Mouse (Mus musculus) C2C12 (cell line): Measurements from ENCODE around the gene Arhgef3. TPM values are rescaled to one million over a fixed set of nuclear protein-coding genes. Genes with fewer than 3 reads are reported as not detected.
"Not testable (repeated sequence)": the region's sequence is repeated elsewhere in the genome, so short reads cannot be mapped to it uniquely, and the experiment has no call there.

Source experiments
- H3K27me3 ChIP-seq: one replicate; pipeline ENCODE4 v1.6.1; 2011; ENCODE audit not compliant: control insufficient read depth, insufficient read depth, insufficient read length
- H3K36me3 ChIP-seq: one replicate; pipeline ENCODE4 v1.6.1; 2011; ENCODE audit not compliant: control insufficient read depth, insufficient read depth
- H3K4me3 ChIP-seq: one replicate; pipeline ENCODE4 v1.5.1; 2011; ENCODE audit warnings: mild to moderate bottlenecking, control low read depth; ENCODE audit not compliant: poor library complexity, insufficient read depth, severe bottlenecking
- H3K79me2 ChIP-seq: one replicate; pipeline ENCODE4 v1.6.1; 2011; ENCODE audit not compliant: control insufficient read depth, insufficient read depth
- H3K79me3 ChIP-seq: one replicate; pipeline ENCODE4 v1.6.1; 2011; ENCODE audit warnings: low read depth, control low read depth
- H3ac ChIP-seq: one replicate; pipeline ENCODE3; 2011; ENCODE audit warnings: low read depth; ENCODE audit not compliant: control insufficient read depth, insufficient read length
- CEBPB ChIP-seq: IDR thresholded peaks from one replicate; pipeline ENCODE4 v1.6.1; 2011; ENCODE audit warnings: low read depth, mild to moderate bottlenecking, control low read depth, moderate library complexity
- CTCF ChIP-seq: IDR thresholded peaks from one replicate; pipeline ENCODE4 v1.5.1; 2011; ENCODE audit not compliant: control insufficient read depth, insufficient read depth, insufficient read length
- FOSL1 ChIP-seq: IDR thresholded peaks from one replicate; pipeline ENCODE4 v1.8.0; 2011; ENCODE audit warnings: mild to moderate bottlenecking, low read length; ENCODE audit not compliant: poor library complexity, insufficient read depth, severe bottlenecking
- MAX ChIP-seq: IDR thresholded peaks from one replicate; pipeline ENCODE4 v1.6.1; 2011; ENCODE audit warnings: mild to moderate bottlenecking, control low read depth
- MYOD1 ChIP-seq: IDR thresholded peaks from one replicate; pipeline ENCODE4 v1.6.1; 2011; ENCODE audit warnings: low read depth; ENCODE audit not compliant: control insufficient read depth, insufficient read length
- MYOG ChIP-seq: IDR thresholded peaks from one replicate; pipeline ENCODE4 v1.6.1; 2011; ENCODE audit not compliant: control insufficient read depth, insufficient read length; ENCODE audit errors: extremely low read depth
- USF1 ChIP-seq: IDR thresholded peaks from one replicate; pipeline ENCODE4 v1.6.1; 2011; ENCODE audit warnings: low read depth, mild to moderate bottlenecking, control low read depth, moderate library complexity
- polyA plus RNA-seq: library from polyadenylated mRNA; unstranded; fragments of >200 nt; fragmentation: generic; extraction: Trizol; gene quantifications from one replicate; pipeline ENCODE4 v1.2.1, GENCODE M21; 2012; ENCODE audit warnings: missing spikeins

Gene Arhgef3
- polyA plus RNA-seq, 1 experiment = 1.1 TPM

- Histone ChIP-seq H3K79me2 (no peaks in the 10 kb centered on the region), H3K4me3 (no peak overlapping the region), H3K27me3 (no peaks in the 10 kb centered on the region), H3K79me3 (no peaks in the 10 kb centered on the region), H3ac (no peak overlapping the region), H3K36me3 (no peaks in the 10 kb centered on the region)
- TF ChIP-seq USF1 (no peak), MYOG (no peak)
Measured at GRCm38 (mm10) chr14:27242253-27242652, 127.6 kb downstream of the Arhgef3 start.

GRCm38 (mm10) chr14:27242769-27243168 lies 128.1 kb downstream of the Arhgef3 start:
- Histone ChIP-seq H3K27me3 (no peaks in the 10 kb centered on the region), H3K79me2 (no peaks in the 10 kb centered on the region), H3K4me3 (no peak overlapping the region), H3K79me3 (no peaks in the 10 kb centered on the region), H3ac (no peak overlapping the region), H3K36me3 (no peaks in the 10 kb centered on the region)
- TF ChIP-seq CTCF (no peak), MYOD1 (no peak), MAX (no peak), CEBPB (no peak), MYOG (no peak)

GRCm38 (mm10) chr14:27243585-27243984 lies 128.9 kb downstream of the Arhgef3 start:
- Histone ChIP-seq H3K4me3 (no peak overlapping the region), H3K27me3 (no peaks in the 10 kb centered on the region), H3K36me3 (no peaks in the 10 kb centered on the region), H3K79me3 (no peaks in the 10 kb centered on the region), H3ac (no peak overlapping the region), H3K79me2 (no peaks in the 10 kb centered on the region)
- TF ChIP-seq MYOD1 (no peak), CEBPB (no peak), MYOG (no peak), USF1 (no peak), FOSL1 (no peak), MAX (no peak), CTCF (no peak)

GRCm38 (mm10) chr14:27244898-27245297 lies 130.2 kb downstream of the Arhgef3 start:
- H3K27me3 ChIP-seq = no peaks in the 10 kb centered on the region
- H3K79me2 ChIP-seq = no peaks in the 10 kb centered on the region
- H3ac ChIP-seq = no peak overlapping the region
- no peak overlapping the region for H3K4me3 ChIP-seq
- H3K36me3 ChIP-seq = no peaks in the 10 kb centered on the region
- no peaks in the 10 kb centered on the region for H3K79me3 ChIP-seq
- TF ChIP-seq CEBPB (no peak), MYOG (no peak), FOSL1 (no peak), MYOD1 (no peak), USF1 (no peak)

GRCm38 (mm10) chr14:27246424-27246823 lies 131.7 kb downstream of the Arhgef3 start:
- no peak for TF ChIP-seq MAX
- no peak for TF ChIP-seq MYOG
- no peak for TF ChIP-seq FOSL1
- TF ChIP-seq CTCF = no peak
- no peak for TF ChIP-seq CEBPB

GRCm38 (mm10) chr14:27246948-27247347 lies 132.2 kb downstream of the Arhgef3 start:
- H3K4me3 ChIP-seq, H3K79me2 ChIP-seq, H3K79me3 ChIP-seq: not testable (repeated sequence)

More at GRCm38 (mm10) chr14:27246424-27246823, 131.7 kb downstream of the Arhgef3 start:
- no peak overlapping the region for H3ac ChIP-seq
- H3K79me2 ChIP-seq = no peaks in the 10 kb centered on the region
- H3K27me3 ChIP-seq = no peaks in the 10 kb centered on the region
- no peaks in the 10 kb centered on the region for H3K36me3 ChIP-seq
- no peak overlapping the region for H3K4me3 ChIP-seq
- no peaks in the 10 kb centered on the region for H3K79me3 ChIP-seq

GRCm38 (mm10) chr14:27249121-27249520 lies 134.4 kb downstream of the Arhgef3 start:
- H3K27me3 ChIP-seq = no peaks in the 10 kb centered on the region
- H3K4me3 ChIP-seq = no peak overlapping the region
- H3ac ChIP-seq = no peak overlapping the region
- H3K79me3 ChIP-seq = no peaks in the 10 kb centered on the region
- no peak for TF ChIP-seq FOSL1
- no peaks in the 10 kb centered on the region for H3K79me2 ChIP-seq
- no peaks in the 10 kb centered on the region for H3K36me3 ChIP-seq

More at GRCm38 (mm10) chr14:27246948-27247347, 132.2 kb downstream of the Arhgef3 start:
- H3K27me3 ChIP-seq, H3K36me3 ChIP-seq, H3ac ChIP-seq: not testable (repeated sequence)
